Mouse (Mus musculus): ENCODE measurements around the gene Atg4a.

Atg4a gene

DNA sequence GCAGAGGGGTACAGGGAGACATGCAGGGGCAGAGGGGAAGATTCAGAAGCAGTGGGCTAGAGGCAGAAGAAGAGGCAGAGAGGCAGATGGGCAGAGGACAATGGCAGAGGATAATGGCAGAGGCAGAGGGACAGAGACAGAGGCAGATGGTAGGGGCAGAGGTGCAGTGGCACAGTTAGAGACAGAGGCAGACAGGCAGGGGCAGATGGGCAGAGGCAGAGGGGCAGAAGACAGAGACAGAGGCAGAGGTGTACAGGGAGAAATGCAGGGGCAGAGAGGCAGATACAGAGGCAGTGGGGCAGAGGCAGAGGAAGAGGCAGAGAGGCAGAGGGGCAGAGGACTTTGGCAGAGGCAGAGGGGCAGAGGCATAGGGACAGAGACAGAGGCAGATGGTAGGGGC is 194.5 kb downstream of the Atg4a start:
- in situ Hi-C loops (cut with MboI; ENCODE audit: low pct_unique_long_range_greater_than_20kb in 1 of 2, low sequenced_read_pairs in 2 of 2, unreplicated experiment in 1 of 2): no loop called here

DNA sequence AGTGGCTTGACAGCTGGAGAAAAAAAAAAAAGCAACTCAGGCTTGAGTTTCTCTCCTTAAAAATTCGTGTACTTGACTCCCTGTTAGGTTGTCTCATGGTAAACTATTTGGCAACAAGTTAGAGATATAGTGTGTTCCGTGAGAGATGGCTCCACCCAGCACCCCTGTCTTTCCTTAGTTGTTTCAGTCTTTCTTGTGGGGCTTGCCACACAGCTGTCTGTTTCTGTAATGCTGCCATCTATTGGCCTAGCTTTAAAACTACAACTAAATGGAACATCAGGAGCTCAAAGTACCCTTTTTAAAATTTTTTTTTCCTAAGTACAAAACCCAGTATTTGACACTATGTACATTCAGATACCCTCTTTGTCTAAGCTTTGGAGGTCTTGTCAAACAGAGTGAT is 200.0 kb downstream of the Atg4a start:
- in situ Hi-C loops (cut with MboI; ENCODE audit: low pct_unique_long_range_greater_than_20kb in 1 of 2, low sequenced_read_pairs in 2 of 2, unreplicated experiment in 1 of 2): no loop called here

DNA sequence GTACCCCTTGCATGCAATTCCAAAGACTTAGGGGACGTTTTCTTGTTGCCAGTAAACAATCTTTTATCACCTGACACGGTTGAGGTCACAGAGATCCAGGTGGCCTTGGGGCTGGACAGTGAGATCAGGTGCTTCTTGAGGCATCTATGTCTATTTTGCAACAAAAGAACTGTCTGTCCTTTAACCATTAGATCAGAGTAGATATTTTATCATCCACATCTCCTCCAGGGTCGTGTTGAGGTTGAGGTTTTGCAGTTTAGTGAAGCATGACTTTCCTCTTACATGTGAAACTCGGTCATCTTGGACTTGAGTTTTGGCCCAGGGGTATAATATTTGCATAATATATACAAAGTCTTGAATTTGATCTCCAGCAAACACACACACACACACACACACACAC is 200.9 kb downstream of the Atg4a start:
- in situ Hi-C loops (cut with MboI; ENCODE audit: low pct_unique_long_range_greater_than_20kb in 1 of 2, low sequenced_read_pairs in 2 of 2, unreplicated experiment in 1 of 2): no loop called here

DNA sequence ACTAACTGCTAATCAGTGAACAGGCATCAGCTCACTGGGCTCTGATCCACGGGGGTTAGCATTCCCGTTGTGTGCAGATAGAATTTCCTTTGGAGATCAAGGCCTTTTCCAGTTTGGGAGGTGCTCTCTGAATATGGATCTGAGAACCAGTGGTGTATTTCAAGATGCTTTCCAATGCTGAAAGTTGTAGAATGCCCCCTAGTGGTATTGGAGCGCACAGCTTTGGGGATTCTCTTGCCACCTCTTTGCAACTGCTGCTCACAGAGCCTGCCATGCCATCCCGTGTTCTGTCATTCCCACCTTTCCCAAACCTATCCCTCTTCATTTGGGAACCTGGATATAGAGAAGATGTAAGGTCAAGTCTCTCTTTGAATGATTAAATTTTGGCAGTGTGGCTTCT is 201.5 kb downstream of the Atg4a start:
- in situ Hi-C loops (cut with MboI; ENCODE audit: low pct_unique_long_range_greater_than_20kb in 1 of 2, low sequenced_read_pairs in 2 of 2, unreplicated experiment in 1 of 2): no loop called here

DNA sequence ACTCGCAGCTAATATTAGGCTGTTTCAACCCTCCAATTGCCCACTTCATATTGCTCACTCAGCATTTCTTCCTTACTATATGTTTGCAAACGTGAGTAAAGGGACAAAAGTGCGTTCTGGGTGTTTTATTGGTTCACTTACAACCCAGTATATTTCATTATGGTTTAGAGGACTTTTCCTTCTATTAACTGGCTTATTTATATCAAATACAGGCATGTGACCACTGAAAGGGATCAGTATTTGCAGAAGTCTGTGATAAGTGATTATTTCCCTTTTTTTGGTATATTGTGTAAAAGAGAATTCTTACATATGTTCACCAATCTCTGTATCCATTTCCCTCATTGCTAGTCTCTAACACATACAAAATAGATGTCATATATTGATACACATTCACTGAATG is 203.7 kb downstream of the Atg4a start:
- in situ Hi-C loops (cut with MboI; ENCODE audit: low pct_unique_long_range_greater_than_20kb in 1 of 2, low sequenced_read_pairs in 2 of 2, unreplicated experiment in 1 of 2): no loop called here

DNA sequence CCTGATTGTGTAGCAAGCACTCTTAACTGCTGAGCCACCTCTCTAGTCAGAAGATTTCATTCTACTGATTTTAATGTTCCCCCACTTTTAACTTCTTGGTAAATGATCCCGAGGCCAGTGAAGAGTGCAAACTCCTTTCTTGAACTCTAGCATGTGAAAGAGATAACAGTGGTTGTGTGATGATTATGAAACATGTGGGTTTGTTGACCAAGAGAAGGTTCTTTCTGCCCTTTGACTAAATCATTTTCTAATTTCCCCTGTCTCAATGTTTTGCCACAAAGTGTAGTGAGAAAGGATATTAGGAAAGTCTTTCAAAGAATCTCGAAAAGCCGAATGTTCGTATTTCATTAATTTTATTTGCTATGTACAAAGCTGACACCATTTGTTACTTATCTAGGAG is 208.4 kb downstream of the Atg4a start:
- in situ Hi-C loops (cut with MboI; ENCODE audit: low pct_unique_long_range_greater_than_20kb in 1 of 2, low sequenced_read_pairs in 2 of 2, unreplicated experiment in 1 of 2): no loop called here

DNA sequence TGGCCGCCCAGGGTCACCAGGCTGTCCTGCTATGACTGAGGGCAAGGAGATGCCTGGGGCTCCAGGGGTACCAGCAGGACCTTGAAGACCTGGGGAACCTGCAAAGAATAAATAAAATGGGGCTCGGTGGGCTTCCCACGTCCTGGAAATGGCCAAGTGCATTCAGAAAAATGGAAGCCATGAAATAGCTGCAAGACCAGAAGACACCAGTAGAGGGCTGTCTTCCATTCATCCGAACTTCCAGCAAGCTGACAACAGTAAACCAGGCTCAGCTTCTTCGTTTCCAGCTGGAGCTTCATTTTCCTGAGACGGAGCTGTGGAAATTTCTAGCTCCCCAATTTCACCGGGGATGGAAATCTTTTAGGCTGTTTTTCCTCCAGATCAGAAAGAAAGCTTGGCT is 218.6 kb downstream of the Atg4a start:
- in situ Hi-C loops (cut with MboI; ENCODE audit: low pct_unique_long_range_greater_than_20kb in 1 of 2, low sequenced_read_pairs in 2 of 2, unreplicated experiment in 1 of 2): no loop called here

DNA sequence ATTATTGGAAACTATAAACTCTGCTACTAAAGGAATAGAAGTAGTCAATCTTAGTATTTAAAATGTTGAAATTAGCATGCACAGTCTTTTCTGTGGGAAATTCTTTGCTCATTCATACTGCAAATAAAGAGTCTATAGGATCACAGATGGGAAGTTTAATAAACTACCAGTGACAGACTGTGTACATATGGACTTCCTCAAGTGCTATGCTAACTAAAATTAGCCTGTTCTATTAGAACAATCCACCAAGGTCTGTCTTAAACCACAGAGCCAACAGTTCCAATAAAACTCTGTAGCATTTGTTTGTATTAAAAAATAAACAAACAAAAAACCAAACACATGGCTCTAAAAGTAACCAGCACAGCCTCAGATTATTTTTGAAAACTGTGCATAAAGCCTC is 238.3 kb downstream of the Atg4a start:
- in situ Hi-C loops (cut with MboI; ENCODE audit: low pct_unique_long_range_greater_than_20kb in 1 of 2, low sequenced_read_pairs in 2 of 2, unreplicated experiment in 1 of 2): no loop called here

DNA sequence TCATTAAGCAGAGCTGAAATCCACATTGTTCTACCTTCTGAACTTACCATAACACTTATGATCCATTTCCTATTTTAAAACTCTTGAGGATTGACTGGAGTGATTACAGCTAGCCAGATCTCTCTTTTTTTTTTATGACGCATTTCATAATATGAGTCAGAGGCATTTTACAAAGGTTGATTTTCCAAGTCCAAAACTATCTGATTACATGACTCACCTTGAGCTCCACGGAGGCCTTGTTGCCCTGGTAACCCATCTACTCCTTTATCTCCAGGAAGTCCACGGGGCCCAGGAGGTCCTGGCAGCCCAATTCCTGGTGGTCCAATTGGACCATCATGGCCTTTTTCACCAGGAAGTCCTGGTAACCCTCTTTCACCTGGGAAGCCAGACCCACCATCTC is 242.3 kb downstream of the Atg4a start:
- in situ Hi-C loops (cut with MboI; ENCODE audit: low pct_unique_long_range_greater_than_20kb in 1 of 2, low sequenced_read_pairs in 2 of 2, unreplicated experiment in 1 of 2): no loop called here

DNA sequence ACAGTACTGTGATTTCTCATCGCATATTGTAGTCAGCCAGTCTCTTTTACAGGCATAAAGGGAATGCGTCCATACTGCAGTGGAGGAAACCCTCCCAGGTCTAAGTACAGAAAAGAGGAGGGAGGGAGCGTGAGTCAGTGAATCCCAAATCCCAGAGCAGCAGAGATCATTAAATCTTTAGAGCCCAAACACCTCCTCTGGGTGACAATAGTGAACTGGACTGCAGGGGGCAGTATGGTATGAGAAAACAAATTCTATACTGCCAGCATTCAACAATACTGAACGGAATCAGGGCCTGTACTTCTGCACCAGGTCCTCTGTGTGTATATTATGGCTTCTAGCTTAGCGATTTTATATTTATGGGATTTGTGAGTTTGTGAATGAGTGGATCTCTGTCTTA is 256.1 kb downstream of the Atg4a start:
- in situ Hi-C loops (cut with MboI; ENCODE audit: low pct_unique_long_range_greater_than_20kb in 1 of 2, low sequenced_read_pairs in 2 of 2, unreplicated experiment in 1 of 2): no loop called here
